Mouse (Mus musculus) liver, embryonic 16.5 days (tissue): ENCODE data around the gene Tnrc18. TPM values are rescaled to one million over a fixed set of nuclear protein-coding genes. Genes with fewer than 3 reads are reported as not detected.
A peak's percentile ranks its signal among the peaks of the same experiment; 100 is the strongest.

Experiments used
- ATAC-seq: fragments of 200-750 bp; cut with Nextera tagmentation; 2 replicates; pipeline ENCODE4 v1.8.0; 2017; ENCODE audit warnings: low read depth, mild to moderate bottlenecking, moderate number of reproducible peaks, moderate library complexity
- H3K27ac ChIP-seq: fragments of 300-500 bp; sonication (generic); 2 replicates; pipeline ENCODE4 v1.5.1; 2014; ENCODE audit warnings: mild to moderate bottlenecking, low read length
- H3K27me3 ChIP-seq: fragments of 300-500 bp; sonication (generic); 2 replicates; pipeline ENCODE4 v1.6.1; 2014; ENCODE audit warnings: low read depth, low read length, mixed read lengths; ENCODE audit not compliant: control insufficient read depth, insufficient read depth
- H3K36me3 ChIP-seq: fragments of 300-500 bp; sonication (generic); 2 replicates; pipeline ENCODE4 v1.6.1; 2014; ENCODE audit warnings: mild to moderate bottlenecking; ENCODE audit not compliant: control insufficient read depth, insufficient read depth
- H3K4me1 ChIP-seq: fragments of 300-500 bp; sonication (generic); 2 replicates; pipeline ENCODE4 v1.6.1; 2014; ENCODE audit warnings: low read depth, low read length, mixed read lengths; ENCODE audit not compliant: control insufficient read depth
- H3K4me2 ChIP-seq: fragments of 300-500 bp; sonication (generic); 2 replicates; pipeline ENCODE4 v1.6.1; 2014; ENCODE audit warnings: low read depth, low read length, mixed read lengths
- H3K4me3 ChIP-seq: fragments of 300-500 bp; sonication (generic); 2 replicates; pipeline ENCODE4 v1.5.1; 2014; ENCODE audit warnings: low read depth, mild to moderate bottlenecking, low read length
- H3K9ac ChIP-seq: fragments of 300-500 bp; sonication (generic); 2 replicates; pipeline ENCODE4 v1.6.1; 2014; ENCODE audit warnings: low read depth, low read length
- H3K9me3 ChIP-seq: fragments of 300-500 bp; sonication (generic); replicated peaks from 2 replicates; pipeline ENCODE4 v1.6.1; 2016; ENCODE audit warnings: low read length; ENCODE audit not compliant: control insufficient read depth
- WGBS: fragments of 180-500 bp; shearing (Covaris S2); extraction: QIAGEN DNeasy Blood & Tissue Kit; methylation state at CpG from one replicate; pipeline ENCODE4 v1.1.7; 2014; ENCODE audit not compliant: insufficient replicate concordance; 5-methylcytosine and 5-hydroxymethylcytosine counted together
- polyA plus RNA-seq: library from polyadenylated mRNA; unstranded; fragments of >200 nt; fragmentation: Nextera tagmentation; extraction: Ambion mirVana; gene quantifications from 2 replicates; pipeline ENCODE4 v1.2.1, GENCODE M21; 2015

Tnrc18 gene
- polyA plus RNA-seq, 1 experiment from 2014 or later: 3.4 TPM

- peaks cover 7% of the 10 kb centered on the region; the same call in 1 of the 2 replicates for H3K4me1 ChIP-seq
- no peaks in the 10 kb centered on the region for H3K36me3 ChIP-seq
- 0 out of 2 replicates have a peak, but pooled peaks have one; percentile 14 for ATAC-seq
- H3K9ac ChIP-seq: no peak overlapping the region
- H3K4me3 ChIP-seq: no peak overlapping the region
- no peak overlapping the region for H3K4me2 ChIP-seq
- H3K27me3 ChIP-seq: peaks cover 44% of the 10 kb centered on the region
- WGBS: 7% methylated on average over 15 of the region's 15 CpGs
- H3K9me3 ChIP-seq: no peaks in the 10 kb centered on the region
- no peak overlapping the region for H3K27ac ChIP-seq
These were observed 116.4 kb downstream of the Tnrc18 start for GRCm38 (mm10) chr5:142700842-142701589.

- Histone ChIP-seq H3K27ac (no peak overlapping the region), H3K4me3 (no peak overlapping the region), H3K9me3 (no peaks in the 10 kb centered on the region), H3K9ac (no peak overlapping the region), H3K36me3 (no peaks in the 10 kb centered on the region), H3K27me3 (peaks cover 29% of the 10 kb centered on the region), H3K4me2 (no peak overlapping the region), H3K4me1 (peaks cover 7% of the 10 kb centered on the region; the same call in 1 of the 2 replicates)
- ATAC-seq: no peak
- WGBS: 37% methylated on average over 2 of the region's 2 CpGs
These were observed 119.7 kb downstream of the Tnrc18 start for GRCm38 (mm10) chr5:142697742-142698141.

GRCm38 (mm10) chr5:142696865-142697264 lies 120.6 kb downstream of the Tnrc18 start:
- peaks cover 20% of the 10 kb centered on the region for H3K27me3 ChIP-seq
- H3K4me1 ChIP-seq: peaks cover 2% of the 10 kb centered on the region; the same call in 1 of the 2 replicates
- H3K36me3 ChIP-seq: no peaks in the 10 kb centered on the region
- H3K4me2 ChIP-seq: no peak overlapping the region
- no peaks in the 10 kb centered on the region for H3K9me3 ChIP-seq
- no peak overlapping the region for H3K9ac ChIP-seq
- 66% methylated on average over 6 of the region's 6 CpGs for WGBS
- H3K27ac ChIP-seq: no peak overlapping the region
- no peak overlapping the region for H3K4me3 ChIP-seq
- ATAC-seq: no peak

GRCm38 (mm10) chr5:142696258-142696657 lies 121.2 kb downstream of the Tnrc18 start:
- Histone ChIP-seq H3K9me3 (no peaks in the 10 kb centered on the region), H3K27ac (no peak overlapping the region), H3K36me3 (no peaks in the 10 kb centered on the region), H3K4me2 (no peak overlapping the region), H3K4me3 (no peak overlapping the region), H3K9ac (no peak overlapping the region), H3K27me3 (peaks cover 14% of the 10 kb centered on the region), H3K4me1 (no peaks in the 10 kb centered on the region)
- ATAC-seq: no peak
- WGBS: 26% methylated on average over 6 of the region's 6 CpGs

- H3K27ac ChIP-seq: no peak overlapping the region
- 7% methylated on average over 12 of the region's 12 CpGs for WGBS
- no peak overlapping the region for H3K9ac ChIP-seq
- no peaks in the 10 kb centered on the region for H3K9me3 ChIP-seq
- no peak for ATAC-seq
- no peaks in the 10 kb centered on the region for H3K4me1 ChIP-seq
- no peak overlapping the region for H3K4me2 ChIP-seq
- H3K4me3 ChIP-seq: no peak overlapping the region
- H3K27me3 ChIP-seq: peaks cover 3% of the 10 kb centered on the region; the same call in 1 of the 2 replicates
- H3K36me3 ChIP-seq: no peaks in the 10 kb centered on the region
These were observed 122.7 kb downstream of the Tnrc18 start for GRCm38 (mm10) chr5:142694627-142695340.

- Histone ChIP-seq H3K27me3 (no peaks in the 10 kb centered on the region; the same call in 1 of the 2 replicates), H3K4me2 (no peak overlapping the region), H3K9ac (no peak overlapping the region), H3K36me3 (no peaks in the 10 kb centered on the region), H3K4me3 (no peak overlapping the region), H3K27ac (no peak overlapping the region), H3K9me3 (no peaks in the 10 kb centered on the region), H3K4me1 (no peaks in the 10 kb centered on the region)
- ATAC-seq: no peak
- 33% methylated on average over 8 of the region's 8 CpGs for WGBS
These were observed 123.6 kb downstream of the Tnrc18 start for GRCm38 (mm10) chr5:142693738-142694430.

- Histone ChIP-seq H3K4me2 (no peak overlapping the region), H3K27me3 (no peaks in the 10 kb centered on the region; the same call in 1 of the 2 replicates), H3K9ac (no peak overlapping the region), H3K4me3 (no peak overlapping the region), H3K27ac (no peak overlapping the region), H3K9me3 (no peaks in the 10 kb centered on the region), H3K4me1 (no peaks in the 10 kb centered on the region), H3K36me3 (no peaks in the 10 kb centered on the region)
- no peak for ATAC-seq
- WGBS: 63% methylated on average over 12 of the region's 12 CpGs
These were observed 124.3 kb downstream of the Tnrc18 start for GRCm38 (mm10) chr5:142692971-142693737.

- Histone ChIP-seq H3K9me3 (no peaks in the 10 kb centered on the region), H3K27me3 (no peaks in the 10 kb centered on the region; the same call in 1 of the 2 replicates), H3K4me1 (no peaks in the 10 kb centered on the region), H3K4me3 (no peak within 1 kb of the TSS), H3K27ac (no peak within 1 kb of the TSS), H3K4me2 (no peak within 1 kb of the TSS), H3K9ac (no peak within 1 kb of the TSS), H3K36me3 (no peaks in the 10 kb centered on the region)
- ATAC-seq: no peak
- 57% methylated on average over 14 of the region's 14 CpGs for WGBS
These were observed 125.2 kb downstream of the Tnrc18 start, which contains the start of gene Slc29a4 for GRCm38 (mm10) chr5:142692248-142692647. Gene Slc29a4, plus strand, starts transcription at chr5:142692512.
